Mouse (Mus musculus) cerebellum, adult 11-12 months (tissue): ENCODE measurements around the gene Rbm3.
"Not testable (repeated sequence)": the region's sequence is repeated elsewhere in the genome, so short reads cannot be mapped to it uniquely, and the experiment has no call there.

ENCODE experiments used
- DNase-seq: peaks from one replicate; pipeline ENCODE4 v3.0.0; 2022

Gene Rbm3

DNA sequence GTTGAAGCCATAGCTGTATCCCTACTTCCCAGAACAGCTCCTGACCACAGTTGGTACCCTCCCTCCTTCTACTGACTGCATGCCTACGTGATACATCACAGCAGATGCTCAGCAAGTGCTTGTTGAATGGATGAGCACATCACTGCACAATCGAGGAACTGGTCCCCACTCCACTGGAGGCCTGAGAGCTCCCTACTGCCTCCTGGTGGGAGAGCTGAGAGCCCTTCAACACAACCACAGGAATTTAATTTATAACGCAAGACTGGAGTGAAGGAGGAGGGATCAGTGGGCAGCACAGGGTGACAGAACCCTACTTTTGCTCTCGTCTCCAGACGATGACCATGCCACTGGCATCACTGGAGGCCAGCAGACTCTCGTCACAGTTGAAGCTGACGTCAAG lies 20.4 kb downstream of the Rbm3 start:
- DNase-seq, result no peak

DNA sequence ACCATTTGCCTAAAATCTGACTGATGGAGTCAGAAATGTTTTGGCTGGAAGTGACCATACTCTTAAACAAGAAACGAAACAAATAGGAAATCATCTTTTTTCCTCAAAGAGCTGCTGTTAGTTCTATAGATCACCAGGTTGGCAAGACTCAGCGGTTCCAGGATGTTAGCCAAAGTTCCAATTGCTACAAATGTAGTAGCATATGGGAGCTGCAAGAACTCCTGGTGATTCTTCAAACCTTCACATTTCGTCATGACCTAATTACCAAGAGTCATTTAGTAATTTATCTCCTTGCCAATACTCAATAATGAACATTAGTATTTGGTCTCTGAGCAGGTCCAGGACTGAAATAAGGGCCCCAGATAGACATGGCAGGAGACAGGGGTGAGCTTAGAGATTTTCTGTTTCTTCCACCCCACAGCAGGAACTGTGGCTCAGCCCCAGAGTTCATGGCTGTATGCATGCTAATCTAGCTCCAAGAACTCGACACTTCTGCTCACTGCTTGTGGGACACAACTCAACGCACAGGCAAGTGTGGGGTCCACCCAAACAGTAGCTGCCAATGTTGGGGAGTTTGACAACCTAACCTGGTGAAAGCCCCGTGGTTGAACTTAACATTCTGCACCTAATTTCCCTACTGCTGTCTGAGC lies 21.7 kb downstream of the Rbm3 start:
- peak; percentile 69 for DNase-seq

DNA sequence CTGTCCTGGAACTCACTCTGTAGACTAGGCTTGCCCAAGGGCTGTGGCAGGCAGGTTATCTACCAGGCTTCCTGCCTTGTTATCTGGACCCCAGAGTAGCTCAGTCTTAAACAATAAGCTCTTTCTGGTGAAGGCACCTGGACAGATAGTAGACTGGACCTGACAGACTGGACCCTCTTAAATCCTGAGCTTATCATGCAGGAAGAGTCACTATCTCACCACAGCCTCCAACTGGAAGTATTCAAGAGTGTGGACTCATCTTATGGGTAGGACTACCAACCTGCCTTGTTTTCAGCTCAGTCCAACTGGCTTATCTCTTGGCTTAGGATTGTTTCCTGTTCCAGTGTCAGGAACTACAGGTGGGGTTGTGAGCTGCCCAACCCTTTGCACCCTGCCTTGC lies 28.4 kb downstream of the Rbm3 start:
- DNase-seq, result no peak

DNA sequence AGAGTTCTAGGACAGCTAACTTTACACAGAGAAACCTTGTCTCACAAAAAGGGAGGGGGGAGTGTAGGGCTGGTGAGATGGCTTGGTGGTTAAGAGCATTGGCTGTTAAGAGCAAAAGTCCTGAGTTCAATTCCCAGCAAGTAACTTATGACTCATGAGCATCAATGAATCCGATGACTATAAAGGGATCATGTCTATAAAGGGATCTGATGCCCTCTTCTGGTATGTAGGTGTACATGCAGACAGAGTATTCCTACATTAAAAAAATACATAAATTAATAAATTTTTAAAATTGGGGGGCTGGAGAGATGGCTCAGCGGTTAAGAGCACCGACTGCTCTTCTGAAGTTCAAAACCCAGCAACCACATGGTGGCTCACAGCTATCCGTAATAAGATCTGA lies 30.4 kb downstream of the Rbm3 start:
- no peak for DNase-seq

DNA sequence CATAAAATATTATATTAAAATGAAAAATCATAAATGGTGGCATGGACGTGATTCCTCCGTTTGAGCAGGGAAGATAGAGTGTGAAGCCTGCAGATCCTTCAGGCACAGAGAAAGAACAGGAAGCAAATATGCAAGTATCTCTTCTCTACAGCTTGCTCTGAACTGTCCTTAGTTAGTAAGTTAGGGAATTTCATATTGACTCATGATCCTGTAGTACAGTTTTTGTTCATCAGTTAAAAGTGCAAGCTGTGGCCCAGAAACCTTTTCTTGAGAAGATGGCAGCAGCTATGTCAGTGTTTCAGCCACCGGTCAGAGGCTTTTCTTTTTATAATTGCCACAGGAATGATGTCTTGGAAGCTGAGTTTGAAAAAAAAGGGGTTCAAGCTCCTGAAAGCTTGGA lies 40.7 kb downstream of the Rbm3 start:
- DNase-seq, result no peak

DNA sequence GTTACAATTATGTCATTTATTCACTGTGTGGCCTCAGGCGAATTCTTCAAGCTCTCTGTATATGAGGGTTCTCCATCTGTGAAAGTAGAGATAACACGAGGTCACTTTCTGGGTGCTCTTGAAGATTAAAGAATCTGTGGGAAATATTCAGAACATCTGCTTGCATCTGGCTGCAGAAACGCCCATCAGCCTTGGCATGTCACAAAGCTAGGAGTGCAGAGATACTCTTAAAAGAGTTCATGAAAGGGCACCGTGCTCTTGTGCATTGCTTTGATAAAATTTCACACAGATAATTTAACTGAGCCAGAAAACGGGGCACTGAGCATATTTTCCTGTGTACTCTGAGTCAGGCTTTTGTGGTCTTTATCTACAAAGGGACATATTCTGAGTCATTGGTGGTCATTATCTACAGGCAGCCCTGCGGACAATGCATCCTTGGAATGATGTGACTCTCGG lies 43.4 kb downstream of the Rbm3 start:
- DNase-seq, result no peak

DNA sequence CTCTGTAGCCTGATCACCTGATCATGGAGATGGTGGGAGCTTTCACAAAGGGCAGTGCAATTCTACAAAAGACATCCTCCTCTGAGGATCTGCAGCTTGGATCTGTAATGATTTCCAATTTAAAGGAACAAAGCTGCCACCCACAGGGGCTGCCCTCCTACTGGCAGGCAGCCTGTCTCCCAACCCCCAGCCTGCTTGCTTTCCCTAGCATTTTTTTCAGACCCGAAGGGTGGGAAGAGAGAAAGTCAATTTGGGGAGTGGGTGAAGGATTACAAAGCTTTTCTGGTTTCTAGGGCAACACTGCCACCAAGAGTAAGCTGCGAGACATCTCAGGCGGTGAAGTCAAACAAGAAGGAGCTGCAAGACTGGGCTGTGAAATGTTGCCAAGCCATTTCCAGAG lies 44.7 kb downstream of the Rbm3 start:
- DNase-seq, result no peak

DNA sequence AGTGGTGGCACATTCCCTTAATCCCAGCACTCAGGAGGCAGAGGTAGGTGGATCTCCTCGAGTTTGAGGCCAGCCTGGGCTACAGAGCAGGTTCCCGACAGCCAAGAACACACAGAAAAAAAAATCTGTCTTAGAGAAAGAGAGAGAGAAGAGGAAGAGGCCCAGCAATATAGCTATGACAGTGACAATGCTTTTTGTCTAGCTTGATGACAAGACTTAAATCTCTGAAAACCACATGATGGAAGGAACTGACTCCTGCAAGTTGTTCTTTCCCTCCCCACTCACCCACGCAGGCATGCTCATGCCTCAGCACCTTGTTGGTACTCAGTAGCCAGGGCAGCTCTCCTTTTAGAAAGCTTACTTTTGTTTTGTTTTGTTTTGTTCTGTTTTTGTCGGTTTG lies 46.2 kb downstream of the Rbm3 start:
- no peak for DNase-seq

DNA sequence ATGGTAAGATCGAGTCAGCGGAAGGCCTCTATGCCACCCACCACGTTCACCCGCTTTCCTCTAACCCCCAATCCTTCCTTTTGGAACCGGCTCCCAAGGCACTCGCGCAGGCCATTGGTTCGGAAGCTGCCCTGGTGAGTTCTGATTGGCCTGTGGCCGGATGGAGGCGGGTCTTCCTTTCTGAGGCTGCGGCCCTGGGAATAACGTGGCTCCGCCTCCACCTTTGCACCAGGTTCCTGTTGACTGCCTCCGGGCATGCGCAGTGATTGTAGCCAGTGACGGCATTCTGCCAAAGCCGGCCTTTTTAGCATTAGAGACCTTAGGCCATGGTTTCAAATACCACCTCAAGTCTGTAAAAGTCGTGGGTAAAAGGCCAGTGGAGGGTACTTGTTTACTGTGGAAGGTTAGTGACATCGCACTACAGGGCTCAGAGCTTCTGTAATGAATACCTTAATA lies 48.9 kb downstream of the Rbm3 start:
- DNase-seq, result peak; percentile 99

DNA sequence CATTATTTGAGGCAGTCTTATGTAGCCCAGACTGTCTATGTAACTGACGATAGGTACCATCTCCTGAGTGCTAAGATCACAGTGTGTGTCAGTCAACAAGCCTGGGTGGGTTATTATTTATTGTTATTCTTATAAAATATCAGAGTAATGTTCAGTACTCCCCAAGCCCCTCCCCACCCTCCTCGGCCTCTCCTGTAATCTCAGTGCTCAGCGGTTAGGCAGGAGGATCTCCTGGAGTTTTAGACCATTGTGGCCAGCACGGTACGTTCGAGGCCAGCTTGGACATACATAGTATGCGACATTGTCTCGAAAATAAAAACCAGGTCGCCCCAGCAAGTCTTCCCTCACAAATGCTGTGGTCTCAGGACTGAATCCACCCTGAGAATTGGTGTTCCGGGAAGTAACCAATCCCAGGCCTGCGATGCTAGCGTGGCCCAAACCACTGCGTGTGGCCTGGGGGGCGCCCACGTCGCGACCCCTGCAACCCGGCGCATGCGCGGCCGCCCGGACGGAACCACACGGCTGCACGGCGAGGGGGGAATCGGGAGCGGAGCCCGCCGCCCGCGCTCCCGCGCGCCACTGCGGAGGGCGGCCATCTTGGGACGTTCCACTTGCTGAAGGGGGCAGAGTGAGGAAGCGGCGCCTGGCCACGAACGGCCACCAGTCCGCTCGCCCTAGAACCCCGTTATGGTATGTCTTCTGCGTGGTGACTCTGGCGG lies 49.5 kb downstream of the Rbm3 start:
- DNase-seq, result peak; percentile 87

DNA sequence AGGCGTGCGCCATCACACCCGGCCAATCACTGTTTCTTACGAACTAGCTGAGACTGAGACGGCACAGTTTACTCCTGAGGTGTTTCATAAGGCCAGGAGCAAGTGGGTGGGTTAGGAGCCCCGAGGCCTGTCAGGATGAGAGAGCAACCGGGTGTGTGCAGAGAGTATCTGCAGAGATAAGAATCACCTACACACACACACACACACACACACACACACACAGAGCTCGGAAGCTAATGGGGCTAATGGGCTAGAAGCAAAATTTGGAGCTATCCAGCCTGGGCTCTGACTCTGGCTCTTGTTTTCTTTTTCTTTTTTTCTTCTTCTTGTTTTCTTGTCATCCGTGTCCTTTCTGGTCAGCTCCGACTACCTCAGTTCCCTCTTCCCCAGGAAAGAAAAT lies 50.1 kb downstream of the Rbm3 start:
- peak; percentile 32 for DNase-seq

DNA sequence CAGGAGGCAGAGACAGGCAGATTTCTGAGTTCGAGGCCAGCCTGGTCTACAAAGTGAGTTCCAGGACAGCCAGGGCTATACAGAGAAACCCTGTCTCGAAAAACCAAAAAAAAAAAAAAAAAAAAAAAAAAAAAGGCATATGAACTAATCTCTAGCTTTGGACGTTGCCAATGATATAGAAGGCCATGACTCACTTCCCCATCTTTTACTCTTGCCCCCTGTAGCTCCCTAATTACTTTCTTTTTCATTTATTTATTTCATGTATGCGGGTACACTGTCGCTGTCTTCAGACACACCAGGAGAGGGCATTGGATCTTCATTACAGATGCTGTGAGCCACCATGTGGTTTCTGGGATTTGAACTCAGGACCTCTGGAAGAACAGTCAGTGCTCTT lies 54.7 kb downstream of the Rbm3 start:
- DNase-seq, result not testable (repeated sequence)

DNA sequence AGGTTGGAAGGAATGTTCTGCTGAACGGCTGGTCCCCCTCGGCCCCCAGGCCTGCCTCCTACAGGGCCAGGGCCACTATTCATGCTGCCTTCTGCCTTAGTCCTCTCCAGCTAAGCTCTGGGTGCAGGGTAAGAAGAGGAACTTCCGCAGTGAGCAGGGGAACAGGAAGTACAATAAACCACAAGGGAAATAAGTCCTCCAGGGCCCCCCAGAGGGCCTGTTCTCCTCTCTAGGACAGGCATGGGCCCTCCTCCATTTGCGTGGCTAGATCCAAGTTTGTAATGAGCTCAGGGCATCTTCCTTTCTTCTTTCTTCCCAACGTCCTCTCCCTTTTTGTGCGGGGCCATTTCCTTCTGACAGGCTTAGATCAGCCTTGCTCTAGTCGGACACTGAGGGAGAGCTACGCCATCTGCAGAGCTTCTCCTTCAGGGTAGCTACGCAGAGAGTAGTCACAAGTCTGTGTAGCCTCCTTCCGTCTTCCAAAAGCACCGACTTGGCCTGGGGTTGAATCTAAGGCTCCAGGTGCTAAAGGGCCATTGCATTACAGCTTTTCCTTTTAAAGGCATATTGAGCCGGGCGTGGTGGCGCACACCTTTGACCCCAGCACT lies 55.2 kb downstream of the Rbm3 start, which contains the start of gene Was:
Gene Was, minus strand, starts transcription at position 153 of the 608 bp plus-strand sequence.
- DNase-seq, result no peak

DNA sequence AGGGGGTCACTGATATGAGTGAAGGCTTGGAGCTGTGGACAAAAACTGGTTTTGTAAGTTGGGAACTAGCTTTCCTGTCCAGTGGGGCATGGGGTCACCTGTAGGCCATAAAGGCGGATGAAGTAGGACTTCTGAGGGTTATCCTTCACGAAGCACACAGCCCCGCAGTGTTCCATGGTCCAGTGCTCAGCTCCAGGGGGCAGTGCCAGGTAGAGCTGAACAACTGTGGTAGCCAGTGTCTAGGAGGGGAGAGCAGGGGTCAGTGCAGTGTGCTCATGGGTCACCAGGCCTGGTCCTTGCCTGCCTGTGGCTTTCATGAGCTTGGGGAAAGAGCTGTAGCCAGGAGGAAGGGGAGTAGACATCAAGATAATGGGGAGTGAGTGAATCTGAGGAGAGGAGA lies 55.9 kb downstream of the Rbm3 start:
- DNase-seq, result no peak
